Mouse (Mus musculus): ENCODE measurements around the gene Pik3r4.

DNA sequence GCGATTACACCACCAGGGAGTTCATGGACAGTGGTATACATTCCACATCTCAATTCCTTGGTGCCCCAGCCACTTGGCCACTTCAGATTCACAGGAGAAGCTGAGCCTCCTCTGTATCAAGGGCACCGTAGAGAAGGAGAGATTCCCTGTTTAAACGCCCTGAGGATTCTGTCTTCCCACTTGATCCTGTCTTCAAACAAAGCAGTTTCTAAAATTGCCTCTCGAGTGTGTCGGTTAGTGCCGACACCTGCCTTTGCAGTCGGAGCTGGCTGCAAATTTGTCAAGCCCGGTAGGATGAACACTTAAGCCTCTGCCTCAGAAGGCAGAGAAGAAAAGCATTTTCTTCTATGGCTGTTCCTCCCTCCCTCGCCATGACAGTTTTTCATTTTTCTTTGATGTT, 50.3 kb downstream of the Pik3r4 start:
- TF ChIP-seq POLR2A (IDR thresholded peaks at IDR 0.05; ENCODE audit: low read depth, low read length) = no peak
- TF ChIP-seq CTCF (conservative IDR thresholded peaks at IDR 0.05; ENCODE audit: insufficient read depth, insufficient read length, low read depth, low read length) = no peak

All from kidney, adult 2 months (tissue).